Mouse (Mus musculus) intestine, embryonic 15.5 days (tissue): ENCODE measurements around the gene Ssbp4. TPM values are rescaled to one million over a fixed set of nuclear protein-coding genes. Genes with fewer than 3 reads are reported as not detected.
"Not testable (repeated sequence)": the region's sequence is repeated elsewhere in the genome, so short reads cannot be mapped to it uniquely, and the experiment has no call there.

Source experiments
- ATAC-seq: fragments of 200-750 bp; cut with Nextera tagmentation; 2 replicates; pipeline ENCODE4 v1.8.0; 2017; ENCODE audit warnings: moderate TSS enrichment, moderate library complexity
- H3K27ac ChIP-seq: fragments of 300-500 bp; sonication (generic); 2 replicates; pipeline ENCODE4 v1.5.1; 2015; ENCODE audit warnings: mild to moderate bottlenecking, inconsistent platforms
- H3K27me3 ChIP-seq: fragments of 300-500 bp; sonication (generic); replicated peaks from 2 replicates; pipeline ENCODE4 v1.6.1; 2015; ENCODE audit warnings: inconsistent platforms
- H3K36me3 ChIP-seq: fragments of 300-500 bp; sonication (generic); 2 replicates; pipeline ENCODE4 v1.6.1; 2015; ENCODE audit warnings: inconsistent platforms
- H3K4me1 ChIP-seq: fragments of 300-500 bp; sonication (generic); replicated peaks from 2 replicates; pipeline ENCODE4 v1.6.1; 2015; ENCODE audit warnings: inconsistent platforms
- H3K4me2 ChIP-seq: fragments of 300-500 bp; sonication (generic); replicated peaks from 2 replicates; pipeline ENCODE4 v1.6.1; 2015; ENCODE audit warnings: mild to moderate bottlenecking, inconsistent platforms
- H3K4me3 ChIP-seq: fragments of 300-500 bp; sonication (generic); replicated peaks from 2 replicates; pipeline ENCODE4 v1.5.1; 2015; ENCODE audit warnings: inconsistent platforms
- H3K9ac ChIP-seq: fragments of 300-500 bp; sonication (generic); 2 replicates; pipeline ENCODE4 v1.6.1; 2015; ENCODE audit warnings: inconsistent platforms
- H3K9me3 ChIP-seq: fragments of 300-500 bp; sonication (generic); 2 replicates; pipeline ENCODE4 v1.6.1; 2016; ENCODE audit warnings: inconsistent platforms
- WGBS: fragments of 180-500 bp; shearing (Covaris S2); methylation state at CpG from one replicate; pipeline ENCODE4 v1.1.7; 2015; 5-methylcytosine and 5-hydroxymethylcytosine counted together
- polyA plus RNA-seq: library from polyadenylated mRNA; unstranded; fragments of >200 nt; fragmentation: Nextera tagmentation; extraction: Ambion mirVana; gene quantifications from 2 replicates; pipeline ENCODE4 v1.2.1, GENCODE M21; 2015

Ssbp4 gene
- polyA plus RNA-seq, 1 experiment from 2014 or later, result 86.9 TPM

- ATAC-seq, result peak; percentile 37
- H3K4me3 ChIP-seq, result peak overlapping the region; percentile 66
- peak overlapping the region; percentile 99 for H3K4me2 ChIP-seq
- H3K36me3 ChIP-seq, result peaks cover 23% of the 10 kb centered on the region
- peak overlapping the region; percentile 82 for H3K27ac ChIP-seq
- H3K4me1 ChIP-seq, result peaks cover 56% of the 10 kb centered on the region
- no peaks in the 10 kb centered on the region for H3K27me3 ChIP-seq
- 11% methylated on average over 82 of the region's 82 CpGs for WGBS
- H3K9ac ChIP-seq, result peak overlapping the region; percentile 71
- H3K9me3 ChIP-seq, result no peaks in the 10 kb centered on the region
These were observed 13.8 kb downstream of the Ssbp4 start for GRCm38 (mm10) chr8:70594621-70595564.

DNA sequence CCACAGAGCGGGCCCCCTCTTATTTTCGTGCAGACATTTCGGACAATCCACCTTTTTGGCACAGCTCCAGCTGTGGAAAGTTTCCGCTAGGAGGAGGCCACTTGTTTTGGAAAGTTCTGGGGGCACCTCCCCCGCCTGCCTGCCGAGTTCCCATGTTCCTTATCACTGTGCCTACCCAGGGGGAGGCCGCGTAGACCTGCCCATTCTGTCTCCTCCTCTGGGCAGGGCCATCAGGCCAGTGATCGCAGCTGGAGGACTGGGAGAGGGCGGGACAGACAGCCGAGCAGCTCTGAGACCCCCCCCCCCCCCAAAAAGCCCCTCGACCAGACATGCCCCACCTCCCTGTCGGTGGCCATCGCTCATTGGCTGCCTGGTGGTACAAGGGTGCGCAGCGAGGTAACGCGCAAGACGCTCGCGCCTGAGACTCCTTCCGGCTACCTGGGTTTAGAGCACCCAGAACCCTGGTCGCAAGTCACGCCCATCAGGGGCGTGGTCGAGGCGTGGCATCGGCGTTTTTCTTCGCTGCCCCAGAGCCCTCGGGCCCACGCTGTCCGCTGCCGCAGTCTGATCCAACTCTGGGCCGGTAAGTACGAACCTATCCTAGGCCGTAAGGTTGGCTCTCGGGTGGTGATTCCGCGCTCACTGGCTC lies 14.6 kb downstream of the Ssbp4 start, which contains the start of gene Isyna1:
Gene Isyna1 (plus strand): TSS at position 413 of the 649 bp plus-strand sequence.
- Histone ChIP-seq H3K9ac (peak within 1 kb of the TSS; percentile 71), H3K27ac (peak within 1 kb of the TSS; percentile 82), H3K36me3 (peaks cover 23% of the 10 kb centered on the region), H3K4me1 (peaks cover 48% of the 10 kb centered on the region), H3K4me2 (peak within 1 kb of the TSS; percentile 99), H3K9me3 (no peaks in the 10 kb centered on the region), H3K4me3 (peak within 1 kb of the TSS; percentile 66), H3K27me3 (no peaks in the 10 kb centered on the region)
- ATAC-seq, result peak; percentile 92
- under 1% methylated on average over 39 of the region's 40 CpGs for WGBS

GRCm38 (mm10) chr8:70593173-70593572 lies 15.5 kb downstream of the Ssbp4 start:
- Histone ChIP-seq H3K4me3 (no peak overlapping the region), H3K4me1 (peaks cover 39% of the 10 kb centered on the region), H3K4me2 (peak overlapping the region; percentile 99), H3K27ac (peak overlapping the region; percentile 82), H3K9ac (no peak overlapping the region; the same call in 1 of the 2 replicates), H3K9me3 (no peaks in the 10 kb centered on the region), H3K27me3 (no peaks in the 10 kb centered on the region), H3K36me3 (peaks cover 26% of the 10 kb centered on the region)
- 52% methylated on average over 8 of the region's 8 CpGs for WGBS
- no peak for ATAC-seq

- H3K9me3 ChIP-seq, result no peaks in the 10 kb centered on the region
- H3K4me1 ChIP-seq, result peaks cover 24% of the 10 kb centered on the region
- H3K9ac ChIP-seq, result no peak overlapping the region
- no peaks in the 10 kb centered on the region for H3K27me3 ChIP-seq
- no peak overlapping the region for H3K27ac ChIP-seq
- H3K4me3 ChIP-seq, result no peak overlapping the region
- no peak for ATAC-seq
- no peak overlapping the region for H3K4me2 ChIP-seq
- H3K36me3 ChIP-seq, result peaks cover 22% of the 10 kb centered on the region
- 94% methylated on average over 12 of the region's 12 CpGs for WGBS
These were observed 17.1 kb downstream of the Ssbp4 start for GRCm38 (mm10) chr8:70591569-70591968.

DNA sequence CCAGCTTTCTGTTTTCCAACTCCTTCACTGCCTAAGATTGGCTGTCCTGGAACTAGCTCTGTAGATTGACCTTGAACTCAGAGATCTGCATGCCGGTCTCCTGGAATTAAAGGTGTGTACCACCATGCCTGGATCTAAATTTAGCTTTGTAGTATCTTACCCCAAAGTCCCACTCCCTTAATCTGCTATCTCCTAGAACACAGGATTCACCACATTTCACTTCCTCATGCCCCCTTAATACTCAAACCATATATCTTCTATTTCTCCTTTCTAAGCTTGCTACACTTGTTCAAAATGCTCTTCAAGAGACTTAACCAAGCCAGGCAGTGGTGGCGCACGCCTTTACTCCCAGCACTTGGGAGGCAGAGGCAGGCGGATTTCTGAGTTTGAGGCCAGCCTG lies 20.7 kb downstream of the Ssbp4 start:
- not testable (repeated sequence) for H3K4me2 ChIP-seq, H3K9ac ChIP-seq, H3K27ac ChIP-seq, ATAC-seq, H3K4me3 ChIP-seq, H3K27me3 ChIP-seq, H3K4me1 ChIP-seq, H3K9me3 ChIP-seq
- WGBS, result 85% methylated on average over 4 of the region's 4 CpGs
- H3K36me3 ChIP-seq, result peaks cover 32% of the 10 kb centered on the region

- Histone ChIP-seq H3K4me3 (no peak overlapping the region), H3K9me3 (no peaks in the 10 kb centered on the region), H3K9ac (no peak overlapping the region), H3K27ac (no peak overlapping the region), H3K4me1 (no peaks in the 10 kb centered on the region), H3K4me2 (no peak overlapping the region), H3K36me3 (peaks cover 39% of the 10 kb centered on the region), H3K27me3 (no peaks in the 10 kb centered on the region)
- WGBS, result 42% methylated on average over 7 of the region's 7 CpGs
- ATAC-seq, result peak; percentile 68; the same call in 1 of the 2 replicates
These were observed 23.4 kb downstream of the Ssbp4 start for GRCm38 (mm10) chr8:70585258-70585652.

GRCm38 (mm10) chr8:70584606-70585257 lies 23.9 kb downstream of the Ssbp4 start:
- Histone ChIP-seq H3K9me3 (no peaks in the 10 kb centered on the region), H3K4me2 (no peak overlapping the region), H3K27ac (no peak overlapping the region), H3K36me3 (peaks cover 39% of the 10 kb centered on the region), H3K27me3 (no peaks in the 10 kb centered on the region), H3K9ac (no peak overlapping the region), H3K4me1 (no peaks in the 10 kb centered on the region), H3K4me3 (no peak overlapping the region)
- WGBS, result 87% methylated on average over 9 of the region's 9 CpGs
- ATAC-seq, result no peak

- Histone ChIP-seq H3K27ac (no peak overlapping the region), H3K36me3 (peaks cover 41% of the 10 kb centered on the region), H3K9ac (no peak overlapping the region), H3K4me3 (no peak overlapping the region), H3K4me1 (no peaks in the 10 kb centered on the region), H3K4me2 (no peak overlapping the region), H3K9me3 (no peaks in the 10 kb centered on the region), H3K27me3 (no peaks in the 10 kb centered on the region)
- ATAC-seq, result no peak
- WGBS, result 91% methylated on average over 18 of the region's 18 CpGs
These were observed 24.9 kb downstream of the Ssbp4 start for GRCm38 (mm10) chr8:70583476-70584387.

DNA sequence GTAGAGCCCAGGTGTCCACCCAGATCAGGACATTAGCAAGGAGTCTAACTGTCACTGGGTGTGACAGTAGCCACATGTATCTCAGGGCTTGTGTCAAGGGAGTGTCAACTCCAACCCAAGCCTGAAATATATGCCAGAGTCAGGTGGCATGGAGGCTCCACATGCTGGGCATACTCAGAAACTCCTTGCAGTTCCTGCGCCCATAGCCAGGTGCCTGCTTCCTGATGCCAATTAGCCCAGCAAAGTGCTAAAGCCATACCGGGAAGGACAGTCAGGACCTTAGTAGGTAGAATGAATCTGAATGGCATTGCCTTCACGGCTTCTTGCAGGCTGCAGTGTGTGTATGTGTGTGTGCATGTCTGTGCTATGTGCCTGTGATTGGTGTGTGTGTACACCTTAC lies 31.5 kb downstream of the Ssbp4 start:
- no peaks in the 10 kb centered on the region for H3K9me3 ChIP-seq
- H3K4me1 ChIP-seq, result no peaks in the 10 kb centered on the region
- H3K4me3 ChIP-seq, result no peak overlapping the region
- 0 out of 2 replicates have a peak, but pooled peaks have one; percentile 20 for ATAC-seq
- H3K27ac ChIP-seq, result no peak overlapping the region
- no peak overlapping the region for H3K4me2 ChIP-seq
- H3K27me3 ChIP-seq, result no peaks in the 10 kb centered on the region
- H3K9ac ChIP-seq, result no peak overlapping the region
- peaks cover 22% of the 10 kb centered on the region for H3K36me3 ChIP-seq
- WGBS, result 86% methylated on average over 3 of the region's 3 CpGs

GRCm38 (mm10) chr8:70574915-70575314 lies 33.8 kb downstream of the Ssbp4 start:
- Histone ChIP-seq H3K27ac (no peak overlapping the region), H3K4me1 (0 out of 2 replicates have a peak, but pooled peaks cover 4% of the 10 kb centered on the region), H3K9ac (no peak overlapping the region), H3K9me3 (no peaks in the 10 kb centered on the region), H3K4me3 (no peak overlapping the region), H3K36me3 (peaks cover 10% of the 10 kb centered on the region; the same call in 1 of the 2 replicates), H3K27me3 (no peaks in the 10 kb centered on the region), H3K4me2 (no peak overlapping the region)
- WGBS, result 73% methylated on average over 4 of the region's 4 CpGs
- ATAC-seq, result no peak

DNA sequence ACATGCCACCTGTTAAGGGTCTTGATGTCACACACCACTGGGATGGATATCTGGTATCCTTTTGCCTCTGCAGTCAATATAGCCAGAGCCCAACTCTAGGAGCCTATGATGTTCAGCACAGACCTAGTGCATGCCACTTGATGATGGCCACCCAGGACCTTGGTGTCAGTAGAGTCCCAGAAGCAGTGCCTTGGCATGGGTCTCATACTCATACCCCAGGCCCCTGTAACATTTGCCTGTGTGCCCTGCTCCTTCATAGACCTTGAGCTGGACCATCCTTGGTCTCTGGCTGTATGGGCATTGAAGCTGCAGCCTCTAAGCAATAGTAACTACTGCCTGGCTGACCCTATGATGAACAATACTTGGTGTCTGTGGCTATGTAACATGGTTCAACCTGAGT lies 34.4 kb downstream of the Ssbp4 start:
- H3K4me1 ChIP-seq, result 0 out of 2 replicates have a peak, but pooled peaks cover 4% of the 10 kb centered on the region
- no peak overlapping the region for H3K4me2 ChIP-seq
- no peaks in the 10 kb centered on the region for H3K27me3 ChIP-seq
- no peak overlapping the region for H3K27ac ChIP-seq
- ATAC-seq, result no peak
- peaks cover 9% of the 10 kb centered on the region; the same call in 1 of the 2 replicates for H3K36me3 ChIP-seq
- no peak overlapping the region for H3K9ac ChIP-seq
- H3K4me3 ChIP-seq, result no peak overlapping the region
- H3K9me3 ChIP-seq, result no peaks in the 10 kb centered on the region
